12 mouse cellular contexts compared by ENCODE assay signal in the genomic region with DNA sequence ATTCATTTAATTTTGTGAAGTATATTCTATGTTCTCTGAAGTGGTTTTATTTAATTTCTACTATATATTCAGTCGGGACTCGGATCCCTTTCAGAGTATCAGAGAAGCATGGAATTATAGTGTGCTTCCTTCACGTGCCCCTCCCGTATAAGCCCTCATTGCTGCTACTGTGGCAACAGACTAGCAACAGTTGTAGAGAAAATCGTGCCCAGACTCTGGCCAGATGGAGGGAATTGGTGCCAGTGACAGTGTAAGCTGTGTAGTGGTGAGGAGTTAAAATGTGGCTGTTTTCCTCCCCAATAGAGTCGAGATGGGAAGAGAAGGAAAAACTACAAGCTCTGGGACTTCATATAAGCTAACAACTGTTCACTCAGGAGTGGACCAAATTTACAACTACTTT.
DNase-seq lines count a peak whose midpoint lies in the region; ATAC-seq and TF ChIP-seq lines count a peak whose summit lies in the region.
"Had no signal": no experiment of that assay in that cellular context is flagged by ENCODE, and none has a peak within 500 bp of the region (broad histone marks: within the 10 kb centered on the region; RNA-seq: fewer than 3 reads in every experiment).

No protein-coding gene starts in this region.

- no peak overlapping the region for H3K4me2 ChIP-seq in hindbrain, embryonic 13.5 days
- H3K4me2 ChIP-seq in liver, embryonic 12.5 days, result no peak overlapping the region
- H3K4me2 ChIP-seq: heart, embryonic 15.5 days had no signal

- TF ChIP-seq POLR2A in lung, adult 2 months (IDR thresholded peaks at IDR 0.05; ENCODE audit: borderline replicate concordance, extremely low read depth, low read depth, low read length), result no peak

- H3K27me3 ChIP-seq in hindbrain, embryonic 13.5 days, result no peaks in the 10 kb centered on the region
- no peaks in the 10 kb centered on the region for H3K27me3 ChIP-seq in hindbrain, embryonic 10.5 days (ENCODE audit: insufficient read depth, poor library complexity, severe bottlenecking)
- no peaks in the 10 kb centered on the region for H3K27me3 ChIP-seq in liver, embryonic 12.5 days (replicated peaks)
- H3K27me3 ChIP-seq: heart, embryonic 15.5 days; megakaryocyte, embryonic 14.5 days had no signal

- WGBS in hindbrain, embryonic 13.5 days, result 65% methylated on average over 6 of the region's 6 CpGs
- 78% methylated on average over 6 of the region's 6 CpGs for WGBS in hindbrain, embryonic 10.5 days
- WGBS in lung, adult 2 months, result 71% methylated on average over 6 of the region's 6 CpGs
- WGBS in liver, embryonic 12.5 days (ENCODE audit: insufficient replicate concordance), result 59% methylated on average over 6 of the region's 6 CpGs

- no peak overlapping the region for H3K4me3 ChIP-seq in hindbrain, embryonic 13.5 days
- H3K4me3 ChIP-seq in hindbrain, embryonic 10.5 days, result no peak overlapping the region
- H3K4me3 ChIP-seq in lung, adult 2 months (replicated peaks; ENCODE audit: extremely low read depth, low read depth, low read length), result no peak overlapping the region
- no peak overlapping the region for H3K4me3 ChIP-seq in liver, embryonic 12.5 days
- H3K4me3 ChIP-seq: heart, embryonic 15.5 days; megakaryocyte, embryonic 14.5 days had no signal

- H3K9ac ChIP-seq in hindbrain, embryonic 13.5 days, result no peak overlapping the region
- H3K9ac ChIP-seq in liver, embryonic 12.5 days, result no peak overlapping the region
- H3K9ac ChIP-seq: heart, embryonic 15.5 days had no signal

- H3K9me3 ChIP-seq in hindbrain, embryonic 13.5 days, result no peaks in the 10 kb centered on the region
- no peaks in the 10 kb centered on the region for H3K9me3 ChIP-seq in hindbrain, embryonic 10.5 days
- no peaks in the 10 kb centered on the region for H3K9me3 ChIP-seq in liver, embryonic 12.5 days (replicated peaks)
- H3K9me3 ChIP-seq: heart, embryonic 15.5 days had no signal

- H3K4me1 ChIP-seq in hindbrain, embryonic 13.5 days (replicated peaks), result no peaks in the 10 kb centered on the region
- no peaks in the 10 kb centered on the region for H3K4me1 ChIP-seq in hindbrain, embryonic 10.5 days (replicated peaks)
- no peaks in the 10 kb centered on the region for H3K4me1 ChIP-seq in lung, adult 2 months (ENCODE audit: control insufficient read depth, insufficient read depth, low read length)
- H3K4me1 ChIP-seq in liver, embryonic 12.5 days, result no peaks in the 10 kb centered on the region
- H3K4me1 ChIP-seq: heart, embryonic 15.5 days; megakaryocyte, embryonic 14.5 days had no signal

- no peak overlapping the region for H3K27ac ChIP-seq in hindbrain, embryonic 13.5 days
- no peak overlapping the region for H3K27ac ChIP-seq in hindbrain, embryonic 10.5 days
- no peak overlapping the region for H3K27ac ChIP-seq in liver, embryonic 12.5 days
- H3K27ac ChIP-seq: heart, embryonic 15.5 days had no signal

- TF ChIP-seq CTCF in lung, adult 2 months (IDR thresholded peaks at IDR 0.05; ENCODE audit: insufficient read depth, low read length), result no peak

- peak; percentile 72; the same call in 1 of the 2 replicates for ATAC-seq in hindbrain, embryonic 13.5 days (ENCODE audit: low FRiP score)
- ATAC-seq in liver, embryonic 12.5 days, result no peak

- no peaks in the 10 kb centered on the region for H3K36me3 ChIP-seq in hindbrain, embryonic 13.5 days
- H3K36me3 ChIP-seq in hindbrain, embryonic 10.5 days, result no peaks in the 10 kb centered on the region
- H3K36me3 ChIP-seq in liver, embryonic 12.5 days, result no peaks in the 10 kb centered on the region
- H3K36me3 ChIP-seq: heart, embryonic 15.5 days had no signal

- DNase-seq in hindbrain, embryonic 10.5 days (ENCODE audit: low spot score), result no peak
- DNase-seq in cerebellum, postnatal 10 days, result peak; percentile 79 to 85
- DNase-seq in layer of hippocampus, adult 9-10 months (ENCODE audit: low spot score), result peak; percentile 51
- DNase-seq in right cerebral cortex, postnatal 10 days (ENCODE audit: low spot score in 2 of 2), result peak; percentile 72 to 84
- DNase-seq in natural killer cell, adult 2 months (ENCODE audit: low spot score in 2 of 2), result no peak
- no peak for DNase-seq in lung, adult 2 months
- DNase-seq: adrenal gland, adult 8-10 months; kidney, adult 9 months had no signal

Comparison
In these comparisons a context has a peak if more than half of its experiments do, and no peak if none do; other contexts are left out.
1. DNase-seq: peak in cerebellum, postnatal 10 days (2 of 2), layer of hippocampus, adult 9-10 months (single experiment) and right cerebral cortex, postnatal 10 days (2 of 2); none in hindbrain, embryonic 10.5 days (single experiment), natural killer cell, adult 2 months (0 of 2) and lung, adult 2 months (single experiment).